Mouse (Mus musculus) testis, adult 2 months (tissue): ENCODE results near the gene Acss1.

Experiments used
- CTCF ChIP-seq: fragments of 200-500 bp; IDR thresholded peaks from 2 replicates; pipeline ENCODE4 v1.5.1; 2012; ENCODE audit warnings: low read depth, mild to moderate bottlenecking, inconsistent platforms, low read length, moderate library complexity; ENCODE audit not compliant: control insufficient read depth, insufficient read depth, insufficient replicate concordance
- POLR2A ChIP-seq: fragments of 200-500 bp; IDR thresholded peaks from 2 replicates; pipeline ENCODE4 v1.6.1; 2012; ENCODE audit warnings: low read depth, mild to moderate bottlenecking, inconsistent platforms, low read length, moderate library complexity; ENCODE audit not compliant: control insufficient read depth

DNA sequence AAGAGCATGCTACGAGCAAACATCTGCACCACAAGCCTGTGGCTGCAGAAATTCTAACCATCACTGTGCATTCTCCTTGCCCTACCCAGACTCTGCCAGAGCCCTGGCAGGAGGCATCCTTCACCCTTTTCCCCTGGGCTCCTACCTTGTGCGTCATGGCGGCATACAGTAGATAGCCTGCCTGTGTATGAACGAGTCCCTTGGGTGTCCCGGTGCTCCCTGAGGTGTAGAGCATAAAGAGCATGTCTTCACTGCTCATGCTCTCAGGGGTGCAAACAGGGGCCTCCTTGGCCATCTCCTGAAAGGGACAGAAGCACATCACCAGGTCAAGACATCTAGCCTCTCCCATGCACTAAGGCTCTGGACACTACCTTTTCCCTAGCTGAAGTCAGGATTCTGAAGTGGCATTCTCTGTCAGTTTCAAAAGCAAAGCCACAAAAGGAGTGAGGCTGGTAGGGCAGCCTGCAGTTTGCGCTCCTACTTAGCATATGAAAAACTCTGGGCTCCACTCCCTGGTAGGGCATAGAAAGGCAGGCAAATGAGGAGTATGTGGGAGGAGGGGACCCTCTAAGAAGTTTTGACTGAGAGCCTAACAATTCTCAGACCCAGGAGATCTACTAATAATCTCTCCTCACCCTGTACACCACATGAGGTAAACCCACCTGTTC is 30.5 kb downstream of the Acss1 start:
- TF ChIP-seq POLR2A (no peak), CTCF (no peak)
